In genomic region chr2:61638182-61638581, GRCm38 (mm10) we compare ENCODE assay signal across 27 mouse cellular contexts.
"Had no signal": no experiment of that assay in that cellular context is flagged by ENCODE, and none has a peak within 500 bp of the region (broad histone marks: within the 10 kb centered on the region; RNA-seq: fewer than 3 reads in every experiment).

No protein-coding gene starts in this region.

- H3K27ac ChIP-seq: embryonic facial prominence, embryonic 10.5 days; embryonic facial prominence, embryonic 12.5 days; embryonic facial prominence, embryonic 13.5 days; embryonic facial prominence, embryonic 15.5 days; forebrain, embryonic 10.5 days; forebrain, embryonic 12.5 days; forebrain, embryonic 13.5 days; forebrain, embryonic 15.5 days; heart, adult 2 months; heart, embryonic 10.5 days had no signal

- DNase-seq: cerebellum, adult 8-10 months; cerebellum, adult 9-10 months; cerebellum, adult 9-11 months; cerebellum, postnatal 10 days; cerebellum, postnatal 14 days; cerebellum, postnatal 25 days; cerebellum, postnatal 36 days; embryo, embryonic 11 days; forebrain, postnatal 0 days; gastrocnemius, postnatal 10 days; gastrocnemius, postnatal 14 days; gastrocnemius, postnatal 25 days; gastrocnemius, postnatal 36 days; heart, adult 18-20 months; heart, adult 2 months had no signal

- H3K4me3 ChIP-seq: embryonic facial prominence, embryonic 10.5 days; embryonic facial prominence, embryonic 12.5 days; embryonic facial prominence, embryonic 13.5 days; embryonic facial prominence, embryonic 15.5 days; erythroblast, embryonic 14.5 days; forebrain, embryonic 10.5 days; forebrain, embryonic 12.5 days; forebrain, embryonic 13.5 days; forebrain, embryonic 15.5 days; heart, adult 2 months; heart, embryonic 10.5 days had no signal

- ATAC-seq: forebrain, embryonic 13.5 days; forebrain, embryonic 14.5 days; forebrain, embryonic 15.5 days; forebrain, embryonic 16.5 days; forebrain, postnatal 0 days had no signal
